Mouse (Mus musculus) ES-Bruce4 (cell line): ENCODE results near the gene Atp6v0d1.

Source experiments
- EP300 ChIP-seq: IDR thresholded peaks from 2 replicates; pipeline ENCODE4 v1.6.1; 2011; ENCODE audit warnings: low read depth, low read length; ENCODE audit not compliant: insufficient read depth
- POLR2A ChIP-seq: IDR thresholded peaks from one replicate; pipeline ENCODE4 v1.8.1; 2011; ENCODE audit warnings: low read length; ENCODE audit not compliant: insufficient read depth

GRCm38 (mm10) chr8:105565952-105566702 is at the start of gene Atp6v0d1:
- TF ChIP-seq EP300 (no peak; the same call in 1 of the 2 replicates), POLR2A (no peak)
